Mouse (Mus musculus): ENCODE measurements around the gene Trim43c.
"Not testable (repeated sequence)": the region's sequence is repeated elsewhere in the genome, so short reads cannot be mapped to it uniquely, and the experiment has no call there.

The Trim43c gene

DNA sequence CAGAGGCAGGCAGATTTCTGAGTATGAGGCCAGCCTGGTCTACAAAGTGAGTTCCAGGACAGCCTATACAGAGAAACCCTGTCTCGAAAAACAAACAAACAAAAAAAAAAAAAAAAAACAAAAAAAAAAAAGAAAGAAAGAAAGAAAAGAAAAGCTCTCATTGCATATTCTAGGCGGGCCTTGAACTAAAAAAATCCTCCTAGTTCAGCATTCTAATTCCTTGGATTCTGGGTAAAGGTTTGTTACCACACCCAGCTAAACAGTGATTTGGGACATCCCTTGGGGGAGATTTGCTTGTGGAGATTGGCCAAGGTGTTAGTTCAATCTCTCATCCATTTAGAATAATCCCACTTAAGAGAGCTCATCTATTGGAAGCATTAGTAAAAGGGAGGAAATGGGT, at the start of gene Trim43c:
Gene Trim43c (plus strand): TSS at position 301 of the 400 bp plus-strand sequence.
- not testable (repeated sequence) for DNase-seq

DNA sequence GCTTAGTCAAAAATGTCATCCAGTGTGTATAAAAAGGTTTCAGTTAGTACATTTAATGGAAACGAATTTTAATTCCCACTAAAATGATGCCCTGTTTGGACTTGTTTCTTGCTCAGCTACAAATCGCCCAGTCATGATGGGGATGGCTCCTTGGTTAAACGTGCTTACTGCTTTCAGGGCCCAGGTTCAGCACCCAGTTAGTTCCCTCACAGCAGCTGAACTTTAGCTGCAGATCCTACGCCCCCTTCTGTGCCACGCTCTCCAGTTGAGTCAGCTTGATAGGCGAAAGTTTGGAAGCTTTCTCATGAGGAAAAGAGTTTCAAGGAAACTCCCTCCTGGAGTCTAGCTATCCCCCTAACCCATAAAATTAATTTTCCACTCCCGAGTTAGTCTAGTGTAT, 14.1 kb downstream of the Trim43c start:
- not testable (repeated sequence) for DNase-seq

DNA sequence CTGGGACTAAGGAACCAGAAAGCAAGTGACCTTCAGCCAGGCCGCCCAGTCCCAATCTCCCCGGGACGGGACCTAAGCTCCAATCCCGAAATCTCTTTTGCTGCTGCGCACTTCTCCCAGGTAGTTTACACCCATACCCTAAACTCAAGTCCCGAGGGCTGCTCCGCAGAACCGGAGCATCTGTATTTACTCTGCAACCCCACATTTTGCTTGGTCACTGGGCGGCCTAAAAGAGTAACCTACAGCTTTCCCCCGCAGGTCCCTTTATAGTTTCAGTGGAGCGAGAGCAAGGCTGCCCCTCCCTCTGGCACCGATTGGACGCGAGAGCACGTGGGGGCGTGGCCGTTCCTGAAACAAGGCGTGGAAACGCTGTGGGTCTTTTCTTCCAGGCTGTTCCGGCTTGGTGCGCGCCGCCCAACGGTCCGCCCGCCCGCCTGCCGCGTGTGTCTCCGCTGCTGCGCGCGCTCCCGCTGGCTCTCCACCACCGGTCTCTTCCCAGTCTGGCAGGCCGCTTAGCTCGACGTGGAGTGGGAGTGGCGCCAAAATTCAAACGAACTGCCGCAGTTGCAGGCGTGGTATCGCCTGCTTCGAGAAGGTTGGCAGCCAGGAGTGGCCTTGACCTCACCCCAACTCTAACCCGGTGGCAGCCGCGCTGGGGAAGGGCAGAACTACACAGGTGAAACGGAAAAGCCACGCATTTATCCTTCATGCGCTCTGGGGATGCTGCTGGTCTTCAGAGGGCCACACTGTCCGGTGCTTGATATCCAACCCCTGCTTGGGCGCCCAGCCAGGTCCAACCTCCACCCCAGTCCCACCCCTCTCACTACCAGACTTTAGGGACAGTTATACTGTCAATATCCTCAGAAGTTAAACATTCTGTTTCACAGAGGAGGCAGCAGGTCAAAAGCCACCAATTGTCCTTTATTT, 19.9 kb downstream of the Trim43c start:
- DNase-seq, result peak; percentile 89
